Mouse (Mus musculus) cortical plate, adult 2 months (tissue): ENCODE measurements around the gene Xrcc5.

Source experiments
- CTCF ChIP-seq: fragments of 200-500 bp; IDR thresholded peaks from 2 replicates; pipeline ENCODE4 v1.5.1; 2011; ENCODE audit warnings: mild to moderate bottlenecking, control low read depth, low read length; ENCODE audit not compliant: insufficient read depth; ENCODE audit errors: extremely low read depth
- POLR2A ChIP-seq: fragments of 200-500 bp; IDR thresholded peaks from 2 replicates; pipeline ENCODE4 v1.6.1; 2011; ENCODE audit warnings: mild to moderate bottlenecking, low read length, control low read depth; ENCODE audit not compliant: insufficient read depth; ENCODE audit errors: extremely low read depth

- TF ChIP-seq POLR2A (no peak), CTCF (no peak)
These were observed 102.7 kb downstream of the Xrcc5 start for GRCm38 (mm10) chr1:72409936-72410335.
